Mouse (Mus musculus) spleen, postnatal 10 days (tissue): ENCODE data around the gene Ccnt1.

Source experiments
- DNase-seq, 2 experiments: peaks; one replicate each; pipeline ENCODE4 v3.0.0; 2021 to 2022; ENCODE audit warnings: low spot score in 2 of 2

Gene Ccnt1

GRCm38 (mm10) chr15:98511386-98511928 lies 59.3 kb downstream of the Ccnt1 start:
- peak in 1 of 2 experiments; percentile 48 for DNase-seq

- peak; percentile 76 to 90 for DNase-seq
Measured at GRCm38 (mm10) chr15:98510438-98511385, 60.0 kb downstream of the Ccnt1 start.

- no peak for DNase-seq
Measured at GRCm38 (mm10) chr15:98509387-98509786, 61.3 kb downstream of the Ccnt1 start.

- no peak for DNase-seq
Measured at GRCm38 (mm10) chr15:98507321-98507720, 63.4 kb downstream of the Ccnt1 start.

GRCm38 (mm10) chr15:98506253-98506957 lies 64.3 kb downstream of the Ccnt1 start:
- no peak for DNase-seq

GRCm38 (mm10) chr15:98504514-98504913 lies 66.2 kb downstream of the Ccnt1 start:
- peak; percentile 66 to 90 for DNase-seq

GRCm38 (mm10) chr15:98503317-98503716 lies 67.4 kb downstream of the Ccnt1 start:
- DNase-seq = no peak

GRCm38 (mm10) chr15:98497631-98498030 lies 73.1 kb downstream of the Ccnt1 start:
- no peak for DNase-seq

GRCm38 (mm10) chr15:98492102-98492501 lies 78.6 kb downstream of the Ccnt1 start, which contains the start of gene Olfr279:
Gene Olfr279, plus strand, starts transcription at chr15:98492402.
- no peak for DNase-seq

GRCm38 (mm10) chr15:98491332-98491731 lies 79.4 kb downstream of the Ccnt1 start:
- no peak for DNase-seq
